Mouse (Mus musculus): ENCODE data around the gene Hydin.
"Not testable (repeated sequence)": the region's sequence is repeated elsewhere in the genome, so short reads cannot be mapped to it uniquely, and the experiment has no call there.

The Hydin gene

GRCm38 (mm10) chr8:110266741-110267140 lies at the start of gene Hydin:
Hydin (plus strand) TSS chr8:110266977.
- peak; percentile 46 for DNase-seq

GRCm38 (mm10) chr8:110217198-110217597 lies 49.6 kb upstream of the Hydin start:
- no peak for DNase-seq

- peak; percentile 100 for DNase-seq
These were observed 49.1 kb upstream of the Hydin start for GRCm38 (mm10) chr8:110217681-110218131.

- DNase-seq, result no peak
These were observed 48.3 kb upstream of the Hydin start for GRCm38 (mm10) chr8:110218511-110218910.

GRCm38 (mm10) chr8:110220936-110221335 lies 45.8 kb upstream of the Hydin start:
- no peak for DNase-seq

- DNase-seq, result no peak
These were observed 36.0 kb upstream of the Hydin start for GRCm38 (mm10) chr8:110230803-110231202.

- DNase-seq, result no peak
These were observed 24.2 kb upstream of the Hydin start for GRCm38 (mm10) chr8:110242278-110243177.

GRCm38 (mm10) chr8:110244566-110244965 lies 22.2 kb upstream of the Hydin start:
- no peak for DNase-seq

- no peak for DNase-seq
These were observed 19.5 kb upstream of the Hydin start for GRCm38 (mm10) chr8:110247238-110247637.

- no peak for DNase-seq
These were observed 12.8 kb upstream of the Hydin start for GRCm38 (mm10) chr8:110253986-110254385.

- DNase-seq, result no peak
These were observed 926 bp upstream of the Hydin start for GRCm38 (mm10) chr8:110265796-110266305.

GRCm38 (mm10) chr8:110267268-110267667 lies 491 bp downstream of the Hydin start:
- no peak for DNase-seq

- DNase-seq, result peak; percentile 41
These were observed 3.9 kb downstream of the Hydin start for GRCm38 (mm10) chr8:110270659-110271058.

GRCm38 (mm10) chr8:110273394-110273793 lies 6.6 kb downstream of the Hydin start:
- no peak for DNase-seq

GRCm38 (mm10) chr8:110275465-110276258 lies 8.9 kb downstream of the Hydin start:
- no peak for DNase-seq

- DNase-seq, result no peak
These were observed 9.4 kb downstream of the Hydin start for GRCm38 (mm10) chr8:110276259-110276560.

GRCm38 (mm10) chr8:110312715-110313114 lies 45.9 kb downstream of the Hydin start:
- DNase-seq, result no peak

- no peak for DNase-seq
These were observed 49.0 kb downstream of the Hydin start for GRCm38 (mm10) chr8:110315826-110316225.

- peak; percentile 17 for DNase-seq
These were observed 52.8 kb downstream of the Hydin start for GRCm38 (mm10) chr8:110319586-110319985.

- no peak for DNase-seq
These were observed 54.7 kb downstream of the Hydin start for GRCm38 (mm10) chr8:110321446-110321845.

GRCm38 (mm10) chr8:110323981-110324574 lies 57.3 kb downstream of the Hydin start:
- no peak for DNase-seq

- not testable (repeated sequence) for DNase-seq
These were observed 60.3 kb downstream of the Hydin start for GRCm38 (mm10) chr8:110327120-110327519.

GRCm38 (mm10) chr8:110333376-110333775 lies 66.6 kb downstream of the Hydin start:
- no peak for DNase-seq

Data from cerebellum, adult 11 months (tissue).